Mouse (Mus musculus): ENCODE measurements at regions not wholly inside any gene's neighbourhood (a gene's known extent, or its start where the extent isn't known, plus 50 kb on each side); places are given as distances from the start of the nearest gene placed in this dataset.

- TF ChIP-seq CTCF (conservative IDR thresholded peaks at IDR 0.05 in 1 of 2, IDR thresholded peaks at IDR 0.05 in 1 of 2; ENCODE audit: low read depth in 2 of 2, low read length in 2 of 2) = no peak
- TF ChIP-seq UBTF (IDR thresholded peaks at IDR 0.05; ENCODE audit: low read depth, low read length) = no peak
- TF ChIP-seq POLR2A (IDR thresholded peaks at IDR 0.05; ENCODE audit: low read depth, low read length) = no peak
Observed at GRCm38 (mm10) chr9:89532435-89532834, 90.5 kb downstream of the Minar1 start.

All from CH12.LX (cell line).